Mouse (Mus musculus): ENCODE measurements around the gene Krtap19-3. TPM values are rescaled to one million over a fixed set of nuclear protein-coding genes. Genes with fewer than 3 reads are reported as not detected.

Gene Krtap19-3
- total and polyA plus RNA-seq, 3 experiments: not detected

DNA sequence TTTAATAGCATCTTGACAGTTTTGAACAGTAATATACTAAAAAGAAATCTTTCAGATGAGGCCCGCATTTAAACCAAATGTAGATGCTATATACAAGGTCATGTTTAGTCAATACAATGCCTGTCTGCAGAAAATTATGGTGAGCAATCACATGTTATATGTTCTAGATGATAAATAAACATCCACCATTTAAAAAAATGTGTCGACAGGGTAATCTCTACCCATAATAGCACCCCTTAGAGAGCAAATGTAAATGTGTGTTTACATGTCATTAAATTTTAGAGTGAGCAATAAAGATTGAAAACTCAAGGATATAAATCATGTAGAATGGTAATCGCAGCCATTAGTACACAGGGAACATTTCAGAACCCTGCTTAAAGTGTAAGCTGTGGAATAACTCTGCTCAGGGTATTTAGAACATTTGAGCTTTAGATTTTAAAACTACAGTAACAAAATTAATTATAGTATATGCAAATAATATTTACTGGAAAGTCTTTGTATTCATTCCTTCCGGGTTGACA lies 12.9 kb downstream of the Krtap19-3 start:
- Histone ChIP-seq H3K4me1 (ENCODE audit: control insufficient read depth, insufficient read depth, low read length) (no peaks in the 10 kb centered on the region), H3K27me3 (ENCODE audit: control insufficient read depth, insufficient read depth, low read length) (no peaks in the 10 kb centered on the region), H3K4me3 (no peak overlapping the region), H3K9ac (ENCODE audit: low read depth, low read length) (no peak overlapping the region), H3K36me3 (ENCODE audit: control insufficient read depth, insufficient read depth, low read length) (no peaks in the 10 kb centered on the region), H3K79me2 (replicated peaks; ENCODE audit: control insufficient read depth, insufficient read depth, low read length) (no peaks in the 10 kb centered on the region), H3K27ac (no peak overlapping the region)
- no peak for TF ChIP-seq CTCF (IDR thresholded peaks at IDR 0.05)
- TF ChIP-seq EP300 (IDR thresholded peaks at IDR 0.05; ENCODE audit: insufficient read depth, low read depth, low read length): no peak
- TF ChIP-seq POLR2A (IDR thresholded peaks at IDR 0.05; ENCODE audit: insufficient read depth, low read depth, low read length): no peak
- intact Hi-C loops (cut with DNase I): no loop called here
- WGBS: 79% methylated on average over 4 of the region's 4 CpGs
- DNase-seq: no peak

DNA sequence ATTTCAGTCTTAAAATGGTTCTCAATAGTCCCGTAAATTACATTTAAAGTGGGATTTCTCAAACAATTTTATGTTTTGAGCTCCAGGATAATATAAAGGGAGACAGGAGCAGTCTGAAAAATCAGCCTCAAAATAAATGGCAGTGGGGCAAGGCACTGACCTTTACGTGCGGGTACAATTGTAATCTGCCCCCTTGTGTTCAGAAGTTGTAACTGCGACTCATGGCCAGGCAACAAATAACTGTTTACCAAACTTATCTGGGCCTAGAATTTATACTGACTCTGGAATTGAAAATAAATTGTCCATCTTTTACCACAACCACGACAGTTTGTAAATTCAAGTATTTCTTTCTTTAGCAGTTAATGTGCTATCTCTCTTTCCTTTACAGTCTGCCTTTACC lies 26.4 kb downstream of the Krtap19-3 start:
- no peak for TF ChIP-seq POLR2A (IDR thresholded peaks at IDR 0.05; ENCODE audit: insufficient read depth, low read depth, low read length)
- peak; percentile 65 for TF ChIP-seq CTCF (IDR thresholded peaks at IDR 0.05)
- no peak for TF ChIP-seq EP300 (IDR thresholded peaks at IDR 0.05; ENCODE audit: insufficient read depth, low read depth, low read length)
- Histone ChIP-seq H3K27ac (no peak overlapping the region), H3K27me3 (ENCODE audit: control insufficient read depth, insufficient read depth, low read length) (no peaks in the 10 kb centered on the region), H3K9ac (ENCODE audit: low read depth, low read length) (no peak overlapping the region), H3K4me1 (ENCODE audit: control insufficient read depth, insufficient read depth, low read length) (no peaks in the 10 kb centered on the region), H3K79me2 (replicated peaks; ENCODE audit: control insufficient read depth, insufficient read depth, low read length) (no peaks in the 10 kb centered on the region), H3K36me3 (ENCODE audit: control insufficient read depth, insufficient read depth, low read length) (no peaks in the 10 kb centered on the region), H3K4me3 (no peak overlapping the region)
- intact Hi-C loops (cut with DNase I): no loop called here
- DNase-seq: no peak
- WGBS: 14% methylated on average over 5 of the region's 5 CpGs

DNA sequence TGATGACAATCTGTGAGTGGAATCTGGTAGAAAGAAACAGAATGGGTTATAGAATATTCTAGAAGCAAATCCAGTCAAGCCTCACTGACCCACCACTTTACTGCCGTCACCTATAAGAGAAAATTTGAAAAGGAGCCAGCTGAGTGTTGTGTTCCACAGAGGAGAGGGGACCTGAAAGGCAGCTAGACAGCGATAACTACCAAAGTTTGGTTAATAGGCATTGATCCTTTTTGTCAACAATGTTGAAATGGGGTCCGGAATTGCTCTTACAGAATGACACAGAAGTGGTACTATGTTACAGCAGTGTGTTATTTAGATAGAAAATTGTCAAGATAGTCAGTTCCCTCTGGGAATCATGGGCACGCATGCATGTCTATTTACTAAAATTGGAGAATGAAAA lies 29.3 kb downstream of the Krtap19-3 start:
- TF ChIP-seq EP300 (IDR thresholded peaks at IDR 0.05; ENCODE audit: insufficient read depth, low read depth, low read length) (no peak), POLR2A (IDR thresholded peaks at IDR 0.05; ENCODE audit: insufficient read depth, low read depth, low read length) (no peak), CTCF (IDR thresholded peaks at IDR 0.05) (no peak)
- no peaks in the 10 kb centered on the region for H3K36me3 ChIP-seq (ENCODE audit: control insufficient read depth, insufficient read depth, low read length)
- no peaks in the 10 kb centered on the region for H3K27me3 ChIP-seq (ENCODE audit: control insufficient read depth, insufficient read depth, low read length)
- H3K4me3 ChIP-seq: no peak overlapping the region
- H3K9ac ChIP-seq (ENCODE audit: low read depth, low read length): no peak overlapping the region
- H3K4me1 ChIP-seq (ENCODE audit: control insufficient read depth, insufficient read depth, low read length): no peaks in the 10 kb centered on the region
- no peak for DNase-seq
- H3K79me2 ChIP-seq (replicated peaks; ENCODE audit: control insufficient read depth, insufficient read depth, low read length): no peaks in the 10 kb centered on the region
- 82% methylated on average over 4 of the region's 4 CpGs for WGBS
- intact Hi-C loops (cut with DNase I): no loop called here
- no peak overlapping the region for H3K27ac ChIP-seq

DNA sequence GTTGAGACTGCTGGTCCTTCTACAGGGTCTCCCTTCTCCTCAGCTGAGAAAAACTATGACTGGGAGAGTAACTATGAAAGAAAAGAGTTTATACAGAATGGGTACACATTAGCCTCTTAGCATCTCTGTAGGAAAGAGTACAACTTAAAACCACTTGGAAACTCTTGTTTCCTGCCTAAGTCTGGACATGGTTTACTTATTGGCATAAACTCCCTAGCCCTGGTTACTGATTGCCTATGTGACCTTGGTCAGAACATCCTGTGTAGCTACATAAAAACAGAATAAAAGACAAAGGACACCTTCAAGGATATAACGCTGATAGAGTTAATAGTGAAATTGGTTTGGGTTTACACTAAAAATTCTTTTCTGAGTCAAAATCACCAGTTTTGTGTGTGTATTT lies 30.5 kb downstream of the Krtap19-3 start:
- Histone ChIP-seq H3K4me1 (ENCODE audit: control insufficient read depth, insufficient read depth, low read length) (no peaks in the 10 kb centered on the region), H3K27ac (no peak overlapping the region)
- TF ChIP-seq CTCF (IDR thresholded peaks at IDR 0.05): no peak
- no peak for TF ChIP-seq POLR2A (IDR thresholded peaks at IDR 0.05; ENCODE audit: insufficient read depth, low read depth, low read length)
- no peak for TF ChIP-seq EP300 (IDR thresholded peaks at IDR 0.05; ENCODE audit: insufficient read depth, low read depth, low read length)

More for the DNA sequence above, 30.5 kb downstream of the Krtap19-3 start:
- WGBS: 88% methylated on average over 1 of the region's 1 CpGs
- Histone ChIP-seq H3K4me3 (no peak overlapping the region), H3K27me3 (ENCODE audit: control insufficient read depth, insufficient read depth, low read length) (no peaks in the 10 kb centered on the region), H3K9ac (ENCODE audit: low read depth, low read length) (no peak overlapping the region), H3K36me3 (ENCODE audit: control insufficient read depth, insufficient read depth, low read length) (no peaks in the 10 kb centered on the region), H3K79me2 (replicated peaks; ENCODE audit: control insufficient read depth, insufficient read depth, low read length) (no peaks in the 10 kb centered on the region)
- intact Hi-C loops (cut with DNase I): no loop called here
- DNase-seq: no peak

Other genes starting within 250 kb of the Krtap19-3 start
- not detected for gene Krtap26-1, start 230.2 kb downstream of the Krtap19-3 start, total RNA-seq (2021)
- gene Krtap26-1, start 230.2 kb downstream of the Krtap19-3 start, polyA plus RNA-seq (2012; rRNA removed): not detected in 2 replicates
- gene Krtap27-1, start 206.4 kb downstream of the Krtap19-3 start, total RNA-seq (2021): not detected
- gene Krtap27-1, start 206.4 kb downstream of the Krtap19-3 start, polyA plus RNA-seq (2012; rRNA removed): not detected in 2 replicates
- gene 2310061N02Rik, start 170.1 kb downstream of the Krtap19-3 start, total RNA-seq (2021): not detected
- gene 2310061N02Rik, start 170.1 kb downstream of the Krtap19-3 start, polyA plus RNA-seq (2012; rRNA removed): not detected in 2 replicates
- gene Krtap13-1, start 149.2 kb downstream of the Krtap19-3 start, total RNA-seq (2021): not detected
- gene Krtap13-1, start 149.2 kb downstream of the Krtap19-3 start, polyA plus RNA-seq (2012; rRNA removed): not detected in 2 replicates
- gene Krtap13, start 126.4 kb downstream of the Krtap19-3 start, total RNA-seq (2021): not detected
- gene Krtap13, start 126.4 kb downstream of the Krtap19-3 start, polyA plus RNA-seq (2012; rRNA removed): not detected in 2 replicates
- gene 2310034C09Rik, start 119.2 kb downstream of the Krtap19-3 start, total RNA-seq (2021): not detected
- not detected in 2 replicates for gene 2310034C09Rik, start 119.2 kb downstream of the Krtap19-3 start, polyA plus RNA-seq (2012; rRNA removed)
- gene 2310057N15Rik, start 103.8 kb downstream of the Krtap19-3 start, total RNA-seq (2021): not detected
- gene 2310057N15Rik, start 103.8 kb downstream of the Krtap19-3 start, polyA plus RNA-seq (2012; rRNA removed): not detected in 2 replicates
- not detected for gene Gm5965, start 100.1 kb downstream of the Krtap19-3 start, total RNA-seq (2021)
- not detected in 2 replicates for gene Gm5965, start 100.1 kb downstream of the Krtap19-3 start, polyA plus RNA-seq (2012; rRNA removed)
- gene Gm20741, start 65.8 kb downstream of the Krtap19-3 start, total RNA-seq (2021): not detected
- not detected in 2 replicates for gene Gm20741, start 65.8 kb downstream of the Krtap19-3 start, polyA plus RNA-seq (2012; rRNA removed)
- not detected for gene Krtap15, start 57.8 kb downstream of the Krtap19-3 start, total RNA-seq (2021)
- gene Krtap15, start 57.8 kb downstream of the Krtap19-3 start, polyA plus RNA-seq (2012; rRNA removed): not detected in 2 replicates
- gene Krtap14, start 51.9 kb downstream of the Krtap19-3 start, total RNA-seq (2021): not detected
- gene Krtap14, start 51.9 kb downstream of the Krtap19-3 start, polyA plus RNA-seq (2012; rRNA removed): not detected in 2 replicates
- not detected for gene Krtap19-1, start 8.6 kb downstream of the Krtap19-3 start, total RNA-seq (2021)
- gene Krtap19-1, start 8.6 kb downstream of the Krtap19-3 start, polyA plus RNA-seq (2012; rRNA removed): not detected in 2 replicates
- gene Krtap19-2, start 3.8 kb downstream of the Krtap19-3 start, total RNA-seq (2021): not detected
- gene Krtap19-2, start 3.8 kb downstream of the Krtap19-3 start, polyA plus RNA-seq (2012; rRNA removed): not detected in 2 replicates
- not detected for gene Krtap19-4, start 7.1 kb upstream of the Krtap19-3 start, total RNA-seq (2021)
- not detected in 2 replicates for gene Krtap19-4, start 7.1 kb upstream of the Krtap19-3 start, polyA plus RNA-seq (2012; rRNA removed)
- gene Krtap19-5, start 18.4 kb upstream of the Krtap19-3 start, total RNA-seq (2021): not detected
- not detected in 2 replicates for gene Krtap19-5, start 18.4 kb upstream of the Krtap19-3 start, polyA plus RNA-seq (2012; rRNA removed)
- not detected for gene Krtap19-9b, start 54.2 kb upstream of the Krtap19-3 start, total RNA-seq (2021)
- gene Krtap19-9b, start 54.2 kb upstream of the Krtap19-3 start, polyA plus RNA-seq (2012; rRNA removed): not detected in 2 replicates
- gene Krtap16-3, start 84.8 kb upstream of the Krtap19-3 start, total RNA-seq (2021): not detected
- not detected in 2 replicates for gene Krtap16-3, start 84.8 kb upstream of the Krtap19-3 start, polyA plus RNA-seq (2012; rRNA removed)
- not detected for gene Krtap22-2, start 132.7 kb upstream of the Krtap19-3 start, total RNA-seq (2021)
- not detected in 2 replicates for gene Krtap22-2, start 132.7 kb upstream of the Krtap19-3 start, polyA plus RNA-seq (2012; rRNA removed)
- gene Gm10229, start 137.2 kb upstream of the Krtap19-3 start, total RNA-seq (2021): not detected
- gene Gm10229, start 137.2 kb upstream of the Krtap19-3 start, polyA plus RNA-seq (2012; rRNA removed): not detected in 2 replicates
- not detected for gene Krtap6-1, start 153.7 kb upstream of the Krtap19-3 start, total RNA-seq (2021)
- not detected in 2 replicates for gene Krtap6-1, start 153.7 kb upstream of the Krtap19-3 start, polyA plus RNA-seq (2012; rRNA removed)
- not detected for gene Gm10228, start 163.4 kb upstream of the Krtap19-3 start, total RNA-seq (2021)
- gene Gm10228, start 163.4 kb upstream of the Krtap19-3 start, polyA plus RNA-seq (2012; rRNA removed): not detected in 2 replicates
- gene Krtap6-5, start 169.8 kb upstream of the Krtap19-3 start, total RNA-seq (2021): not detected
- not detected in 2 replicates for gene Krtap6-5, start 169.8 kb upstream of the Krtap19-3 start, polyA plus RNA-seq (2012; rRNA removed)
- not detected for gene 1110025L11Rik, start 186.0 kb upstream of the Krtap19-3 start, total RNA-seq (2021)
- not detected in 2 replicates for gene 1110025L11Rik, start 186.0 kb upstream of the Krtap19-3 start, polyA plus RNA-seq (2012; rRNA removed)
- gene Krtap6-3, start 206.0 kb upstream of the Krtap19-3 start, total RNA-seq (2021): not detected
- not detected in 2 replicates for gene Krtap6-3, start 206.0 kb upstream of the Krtap19-3 start, polyA plus RNA-seq (2012; rRNA removed)

Data from heart, adult 2 months (tissue).